Mouse (Mus musculus) natural killer cell, adult 2 months (primary cell): Measurements from ENCODE around the gene AU022751.
"Not testable (repeated sequence)": the region's sequence is repeated elsewhere in the genome, so short reads cannot be mapped to it uniquely, and the experiment has no call there.

Experiments
- DNase-seq, 2 experiments: peaks; one replicate each; pipeline ENCODE4 v3.0.0; 2022; ENCODE audit warnings: low spot score in 2 of 2

Gene AU022751

GRCm38 (mm10) chrX:6082954-6083680 is at the start of gene AU022751:
Gene AU022751 (minus strand): TSS chrX:6083419.
- no peak for DNase-seq

- DNase-seq, result no peak
Measured at GRCm38 (mm10) chrX:6091996-6092757, 9.0 kb upstream of the AU022751 start.

GRCm38 (mm10) chrX:6091547-6091946 is 8.3 kb upstream of the AU022751 start:
- DNase-seq, result no peak

- no peak for DNase-seq
Measured at GRCm38 (mm10) chrX:6061563-6061962, 21.7 kb downstream of the AU022751 start.

- not testable (repeated sequence) for DNase-seq
Measured at GRCm38 (mm10) chrX:6047936-6048614, 35.1 kb downstream of the AU022751 start.

GRCm38 (mm10) chrX:6047066-6047935 is 35.9 kb downstream of the AU022751 start, which contains the start of gene Nudt11:
Gene Nudt11 (plus strand): TSS chrX:6047453.
- DNase-seq, result not testable (repeated sequence)
